Mouse (Mus musculus) intestine, postnatal 0 days (tissue): ENCODE results near the gene Stat3. TPM values are rescaled to one million over a fixed set of nuclear protein-coding genes. Genes with fewer than 3 reads are reported as not detected.

ENCODE experiments used
- ATAC-seq: fragments of 200-750 bp; cut with Nextera tagmentation; 2 replicates; pipeline ENCODE4 v1.8.0; 2017; ENCODE audit warnings: mild to moderate bottlenecking, moderate TSS enrichment, moderate library complexity
- H3K27ac ChIP-seq: fragments of 300-500 bp; sonication (generic); 2 replicates; pipeline ENCODE4 v1.5.1; 2014; ENCODE audit warnings: mild to moderate bottlenecking, low read depth, low read length, moderate library complexity
- H3K27me3 ChIP-seq: fragments of 300-500 bp; sonication (generic); replicated peaks from 2 replicates; pipeline ENCODE4 v1.6.1; 2014; ENCODE audit warnings: low read length, mixed read lengths; ENCODE audit not compliant: control insufficient read depth, insufficient read depth
- H3K36me3 ChIP-seq: fragments of 300-500 bp; sonication (generic); 2 replicates; pipeline ENCODE4 v1.6.1; 2014; ENCODE audit warnings: mild to moderate bottlenecking, moderate library complexity; ENCODE audit not compliant: control insufficient read depth, insufficient read depth
- H3K4me1 ChIP-seq: fragments of 300-500 bp; sonication (generic); replicated peaks from 2 replicates; pipeline ENCODE4 v1.6.1; 2014; ENCODE audit warnings: antibody characterized with exemption, low read length, mixed read lengths; ENCODE audit not compliant: control insufficient read depth, insufficient read depth
- H3K4me2 ChIP-seq: fragments of 300-500 bp; sonication (generic); replicated peaks from 2 replicates; pipeline ENCODE4 v1.6.1; 2014; ENCODE audit warnings: low read depth, mild to moderate bottlenecking, moderate library complexity
- H3K4me3 ChIP-seq: fragments of 300-500 bp; sonication (generic); 2 replicates; pipeline ENCODE4 v1.5.1; 2014; ENCODE audit warnings: low read depth, low read length
- H3K9ac ChIP-seq: fragments of 300-500 bp; sonication (generic); 2 replicates; pipeline ENCODE4 v1.6.1; 2014; ENCODE audit warnings: mild to moderate bottlenecking, low read depth, low read length
- H3K9me3 ChIP-seq: fragments of 300-500 bp; sonication (generic); 2 replicates; pipeline ENCODE4 v1.6.1; 2016; ENCODE audit warnings: mixed run types; ENCODE audit not compliant: control insufficient read depth
- CTCF ChIP-seq: sonication (generic); IDR thresholded peaks from 2 replicates; pipeline ENCODE4 v1.5.1; 2016; ENCODE audit warnings: low read depth, mild to moderate bottlenecking, control low read depth, antibody characterized with exemption, moderate library complexity
- WGBS: fragments of 180-500 bp; shearing (Covaris S2); extraction: QIAGEN DNeasy Blood & Tissue Kit; methylation state at CpG from one replicate; pipeline ENCODE4 v1.1.7; 2014; 5-methylcytosine and 5-hydroxymethylcytosine counted together
- polyA plus RNA-seq: library from polyadenylated mRNA; unstranded; fragments of >200 nt; fragmentation: Nextera tagmentation; extraction: Ambion mirVana; gene quantifications from 2 replicates; pipeline ENCODE4 v1.2.1, GENCODE M21; 2015

Stat3 gene
- polyA plus RNA-seq, 1 experiment from 2014 or later, result 61.2 TPM

DNA sequence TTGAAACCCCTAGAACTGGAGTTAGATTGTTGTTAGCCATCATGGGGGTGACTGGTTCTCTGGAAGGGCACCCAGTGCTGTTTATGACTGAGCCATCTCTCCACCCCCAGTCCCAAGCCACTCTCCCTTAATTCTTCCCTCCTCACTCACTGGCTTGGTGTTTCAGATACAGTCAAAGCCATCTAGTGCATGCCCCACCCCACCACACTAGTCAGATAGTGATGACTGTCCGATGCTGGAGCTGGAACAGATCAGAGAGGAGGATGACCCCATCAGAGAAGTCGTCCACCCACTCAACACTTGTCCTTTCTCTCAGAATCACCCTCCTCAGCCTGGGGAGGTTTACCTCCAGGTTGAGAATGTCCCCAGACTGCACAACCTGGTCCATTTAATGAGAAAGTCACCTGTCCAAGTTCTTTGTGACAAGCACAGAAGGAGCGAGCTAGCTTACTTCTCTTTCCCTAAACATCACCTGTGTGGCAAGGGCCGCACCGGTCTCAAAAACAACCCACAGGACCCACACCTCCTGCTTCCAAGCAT lies 28.6 kb upstream of the Stat3 start:
- 0 out of 2 replicates have a peak, but pooled peaks cover 4% of the 10 kb centered on the region for H3K4me1 ChIP-seq
- H3K27ac ChIP-seq, result no peak overlapping the region
- TF ChIP-seq CTCF, result no peak
- H3K9me3 ChIP-seq, result no peaks in the 10 kb centered on the region
- H3K9ac ChIP-seq, result 0 out of 2 replicates have a peak overlapping the region, but pooled peaks have one; percentile 78
- no peaks in the 10 kb centered on the region; the same call in 1 of the 2 replicates for H3K36me3 ChIP-seq
- 79% methylated on average over 5 of the region's 5 CpGs for WGBS
- peak overlapping the region; percentile 77 for H3K4me3 ChIP-seq
- H3K27me3 ChIP-seq, result 0 out of 2 replicates have a peak, but pooled peaks cover 10% of the 10 kb centered on the region
- ATAC-seq, result no peak
- peak overlapping the region; percentile 90 for H3K4me2 ChIP-seq

DNA sequence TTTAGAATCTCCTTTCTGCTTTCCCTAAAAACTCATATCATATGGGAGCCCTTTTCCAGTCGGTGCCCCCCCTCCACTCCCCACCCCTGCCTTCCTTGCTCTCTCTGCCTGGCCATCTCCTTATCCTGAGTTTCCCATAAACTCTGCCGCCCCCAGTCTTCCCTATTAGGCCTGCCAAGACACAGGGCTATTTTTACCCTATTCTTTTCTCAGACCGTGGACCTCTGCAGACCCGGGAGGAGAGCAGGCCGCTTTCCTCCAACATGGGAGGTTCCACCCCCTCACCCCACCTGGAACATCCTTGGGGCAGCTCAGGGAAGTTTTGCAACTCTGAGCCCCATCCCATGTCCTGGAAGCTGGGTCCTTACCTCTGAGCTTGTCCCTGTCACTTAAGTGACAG lies 28.0 kb upstream of the Stat3 start:
- Histone ChIP-seq H3K4me3 (peak overlapping the region; percentile 77), H3K9ac (0 out of 2 replicates have a peak overlapping the region, but pooled peaks have one; percentile 1), H3K4me2 (peak overlapping the region; percentile 90), H3K27me3 (0 out of 2 replicates have a peak, but pooled peaks cover 10% of the 10 kb centered on the region), H3K36me3 (no peaks in the 10 kb centered on the region; the same call in 1 of the 2 replicates), H3K9me3 (no peaks in the 10 kb centered on the region), H3K4me1 (0 out of 2 replicates have a peak, but pooled peaks cover 4% of the 10 kb centered on the region), H3K27ac (no peak overlapping the region)
- no peak for ATAC-seq
- TF ChIP-seq CTCF, result no peak
- 52% methylated on average over 5 of the region's 5 CpGs for WGBS

- ATAC-seq, result no peak
- H3K4me3 ChIP-seq, result no peak overlapping the region
- no peaks in the 10 kb centered on the region; the same call in 1 of the 2 replicates for H3K36me3 ChIP-seq
- H3K27me3 ChIP-seq, result 0 out of 2 replicates have a peak, but pooled peaks cover 3% of the 10 kb centered on the region
- no peak overlapping the region for H3K9ac ChIP-seq
- H3K4me1 ChIP-seq, result 0 out of 2 replicates have a peak, but pooled peaks cover 4% of the 10 kb centered on the region
- no peak overlapping the region for H3K27ac ChIP-seq
- WGBS, result 68% methylated on average over 6 of the region's 6 CpGs
- no peaks in the 10 kb centered on the region for H3K9me3 ChIP-seq
- no peak overlapping the region; the same call in 1 of the 2 replicates for H3K4me2 ChIP-seq
- TF ChIP-seq CTCF, result no peak
Observed at GRCm38 (mm10) chr11:100965760-100966159, 26.4 kb upstream of the Stat3 start.

DNA sequence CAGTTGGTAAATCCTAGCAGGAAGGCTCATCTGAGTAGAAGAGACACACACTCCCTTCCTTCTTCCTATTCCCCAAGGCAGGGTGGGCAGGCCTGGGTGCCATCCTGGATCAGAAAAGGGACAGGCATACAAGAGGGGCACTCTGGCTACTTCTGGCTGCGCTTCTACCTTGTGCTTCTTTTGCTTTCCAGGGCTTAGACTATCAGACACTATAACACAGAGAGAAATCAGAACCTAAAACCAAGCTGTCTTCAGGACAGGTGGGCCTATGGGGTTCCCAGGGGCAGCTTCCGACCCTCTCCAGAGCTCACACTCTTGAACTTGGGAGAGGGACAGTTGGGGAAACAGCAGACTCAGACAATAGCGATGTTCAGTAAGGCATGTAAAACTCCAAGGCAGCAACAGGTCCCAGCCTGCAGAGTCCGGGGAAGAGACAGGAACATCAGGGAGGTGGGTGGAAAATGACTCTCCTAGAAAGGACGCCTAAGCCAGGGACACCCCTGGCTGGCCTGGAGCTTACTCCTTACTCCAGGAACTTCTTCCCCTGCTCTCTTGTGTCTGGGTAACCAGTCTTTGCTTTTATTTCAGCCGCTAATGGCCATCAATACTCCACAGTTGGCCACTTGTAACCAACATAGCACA lies 25.7 kb upstream of the Stat3 start:
- no peaks in the 10 kb centered on the region; the same call in 1 of the 2 replicates for H3K36me3 ChIP-seq
- WGBS, result 88% methylated on average over 6 of the region's 6 CpGs
- H3K9ac ChIP-seq, result no peak overlapping the region
- H3K27me3 ChIP-seq, result 0 out of 2 replicates have a peak, but pooled peaks cover 3% of the 10 kb centered on the region
- H3K27ac ChIP-seq, result no peak overlapping the region
- TF ChIP-seq CTCF, result no peak
- 0 out of 2 replicates have a peak, but pooled peaks cover 4% of the 10 kb centered on the region for H3K4me1 ChIP-seq
- H3K4me2 ChIP-seq, result peak overlapping the region; percentile 1; the same call in 1 of the 2 replicates
- no peak for ATAC-seq
- H3K9me3 ChIP-seq, result no peaks in the 10 kb centered on the region
- no peak overlapping the region for H3K4me3 ChIP-seq

- peaks cover 1% of the 10 kb centered on the region; the same call in 1 of the 2 replicates for H3K27me3 ChIP-seq
- no peak overlapping the region for H3K9ac ChIP-seq
- no peak overlapping the region for H3K4me3 ChIP-seq
- no peak overlapping the region for H3K27ac ChIP-seq
- 80% methylated on average over 7 of the region's 7 CpGs for WGBS
- 0 out of 2 replicates have a peak overlapping the region, but pooled peaks have one; percentile 3 for H3K4me2 ChIP-seq
- H3K9me3 ChIP-seq, result no peaks in the 10 kb centered on the region
- no peak for ATAC-seq
- TF ChIP-seq CTCF, result no peak
- H3K36me3 ChIP-seq, result no peaks in the 10 kb centered on the region; the same call in 1 of the 2 replicates
- H3K4me1 ChIP-seq, result peaks cover 6% of the 10 kb centered on the region; the same call in 1 of the 2 replicates
Observed at GRCm38 (mm10) chr11:100964180-100964579, 24.8 kb upstream of the Stat3 start.

DNA sequence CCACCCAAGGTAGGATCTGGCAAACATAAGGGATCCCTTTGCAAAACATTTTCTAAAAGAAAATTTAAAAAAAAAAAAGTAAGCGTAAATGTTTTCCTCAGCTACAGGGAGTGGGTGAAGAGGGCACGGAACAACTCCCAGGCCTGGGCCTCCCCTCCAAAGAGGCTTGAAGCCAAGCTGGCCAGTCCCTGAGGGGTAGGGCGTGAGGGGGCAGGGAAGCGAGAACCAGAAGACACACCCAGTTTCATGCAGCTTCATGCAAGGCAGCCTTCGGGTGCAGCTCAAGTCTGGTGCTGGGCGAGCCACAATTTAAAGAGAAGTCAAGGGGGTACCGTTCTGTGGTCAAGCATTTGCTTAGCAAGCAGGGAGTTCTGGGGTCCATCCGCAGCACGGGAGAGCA lies 24.3 kb upstream of the Stat3 start:
- no peak overlapping the region for H3K4me3 ChIP-seq
- no peak for ATAC-seq
- peaks cover 6% of the 10 kb centered on the region; the same call in 1 of the 2 replicates for H3K27me3 ChIP-seq
- no peak for TF ChIP-seq CTCF
- WGBS, result 66% methylated on average over 9 of the region's 9 CpGs
- peaks cover 11% of the 10 kb centered on the region; the same call in 1 of the 2 replicates for H3K4me1 ChIP-seq
- no peak overlapping the region for H3K9ac ChIP-seq
- no peak overlapping the region for H3K4me2 ChIP-seq
- H3K27ac ChIP-seq, result no peak overlapping the region
- H3K36me3 ChIP-seq, result peaks cover 2% of the 10 kb centered on the region; the same call in 1 of the 2 replicates
- H3K9me3 ChIP-seq, result no peaks in the 10 kb centered on the region
